ENCODE assay signal across 26 mouse cellular contexts in genomic region chr12:9235866-9236265, GRCm38 (mm10).
DNase-seq lines count a peak whose midpoint lies in the region; ATAC-seq and TF ChIP-seq lines count a peak whose summit lies in the region.
"Had no signal": no experiment of that assay in that cellular context is flagged by ENCODE, and none has a peak within 500 bp of the region (broad histone marks: within the 10 kb centered on the region; RNA-seq: fewer than 3 reads in every experiment).

No protein-coding gene starts in this region.

- no peak overlapping the region for H3K9ac ChIP-seq in lung, postnatal 0 days (replicated peaks; ENCODE audit: low read depth)
- H3K9ac ChIP-seq: forebrain, postnatal 0 days; hindbrain, embryonic 15.5 days; limb, embryonic 15.5 days; liver, embryonic 13.5 days; midbrain, embryonic 15.5 days had no signal

- no peak for TF ChIP-seq EP300 in lung, postnatal 0 days (IDR thresholded peaks at IDR 0.05)

- H3K4me3 ChIP-seq in heart, embryonic 10.5 days = no peak overlapping the region
- no peak overlapping the region for H3K4me3 ChIP-seq in lung, postnatal 0 days (ENCODE audit: low read depth, low read length)
- H3K4me3 ChIP-seq: erythroblast, embryonic 14.5 days; hindbrain, embryonic 15.5 days; layer of hippocampus, adult 2 months; limb, embryonic 10.5 days; limb, embryonic 15.5 days; liver, embryonic 13.5 days; midbrain, embryonic 15.5 days had no signal

- H3K4me1 ChIP-seq in heart, embryonic 10.5 days = no peaks in the 10 kb centered on the region
- H3K4me1 ChIP-seq in lung, postnatal 0 days (ENCODE audit: insufficient read depth, low read depth, low read length) = no peaks in the 10 kb centered on the region
- H3K4me1 ChIP-seq: hindbrain, embryonic 15.5 days; limb, embryonic 15.5 days; liver, embryonic 13.5 days; midbrain, embryonic 15.5 days had no signal

- no peaks in the 10 kb centered on the region for H3K27me3 ChIP-seq in heart, embryonic 10.5 days (ENCODE audit: insufficient read depth, poor library complexity, severe bottlenecking)
- H3K27me3 ChIP-seq in lung, postnatal 0 days (replicated peaks; ENCODE audit: insufficient read depth, low read length) = no peaks in the 10 kb centered on the region
- H3K27me3 ChIP-seq: hindbrain, embryonic 15.5 days; limb, embryonic 15.5 days; liver, embryonic 13.5 days; midbrain, embryonic 15.5 days had no signal

- H3K27ac ChIP-seq in heart, embryonic 10.5 days = no peak overlapping the region
- H3K27ac ChIP-seq in lung, postnatal 0 days (ENCODE audit: low read length) = no peak overlapping the region
- H3K27ac ChIP-seq: hindbrain, embryonic 15.5 days; layer of hippocampus, adult 2 months; limb, embryonic 10.5 days; limb, embryonic 15.5 days; liver, embryonic 13.5 days; midbrain, embryonic 15.5 days; stomach, postnatal 0 days had no signal

- intact Hi-C loops in left cerebral cortex, postnatal 25 days (cut with DNase I) = no loop called here

- no peaks in the 10 kb centered on the region for H3K36me3 ChIP-seq in heart, embryonic 10.5 days
- H3K36me3 ChIP-seq in lung, postnatal 0 days (ENCODE audit: insufficient read depth, low read length) = no peaks in the 10 kb centered on the region
- H3K36me3 ChIP-seq: hindbrain, embryonic 15.5 days; limb, embryonic 10.5 days; limb, embryonic 15.5 days; liver, embryonic 13.5 days; midbrain, embryonic 15.5 days had no signal

- H3K9me3 ChIP-seq in heart, embryonic 10.5 days = no peaks in the 10 kb centered on the region
- H3K9me3 ChIP-seq in lung, postnatal 0 days (ENCODE audit: low read length) = no peaks in the 10 kb centered on the region
- H3K9me3 ChIP-seq: hindbrain, embryonic 15.5 days; limb, embryonic 10.5 days; limb, embryonic 15.5 days; liver, embryonic 13.5 days; midbrain, embryonic 15.5 days had no signal

- WGBS in heart, embryonic 10.5 days = 78% methylated on average over 4 of the region's 4 CpGs
- 61% methylated on average over 4 of the region's 4 CpGs for WGBS in lung, postnatal 0 days

- TF ChIP-seq CTCF in lung, postnatal 0 days (IDR thresholded peaks at IDR 0.05) = no peak

- DNase-seq in heart, adult 18-20 months = peak; percentile 31 to 69
- DNase-seq in heart, embryonic 10.5 days (ENCODE audit: low spot score) = no peak
- peak; percentile 22 for DNase-seq in testis, postnatal 14 days (ENCODE audit: low spot score)
- no peak for DNase-seq in testis, postnatal 10 days (ENCODE audit: low spot score)
- peak; percentile 21 for DNase-seq in lung, postnatal 0 days (ENCODE audit: low spot score)
- peak; percentile 28 for DNase-seq in skeletal muscle tissue, adult 2 months (ENCODE audit: low read depth, low spot score)
- no peak for DNase-seq in left cerebral cortex, adult 18-20 months (ENCODE audit: low spot score in 2 of 2)
- no peak for DNase-seq in left cerebral cortex, postnatal 25 days (ENCODE audit: low spot score in 2 of 2)
- DNase-seq: adrenal gland, postnatal 25 days; cerebellum, adult 11-12 months; cerebellum, postnatal 14 days; forebrain, postnatal 0 days; gastrocnemius, postnatal 10 days; kidney, adult 11 months; kidney, postnatal 36 days; liver, embryonic 13.5 days; thymus, postnatal 4 days had no signal

- ATAC-seq in lung, postnatal 0 days = peak; percentile 28; the same call in 1 of the 2 replicates
- ATAC-seq: CD4-positive, CD25-positive, alpha-beta regulatory T cell, adult 4 months; forebrain, postnatal 0 days; inflammation-experienced regulatory T-cells, adult 6 months; midbrain, embryonic 15.5 days had no signal

- H3K4me2 ChIP-seq in lung, postnatal 0 days (replicated peaks; ENCODE audit: low read depth, low read length) = no peak overlapping the region
- H3K4me2 ChIP-seq: hindbrain, embryonic 15.5 days; limb, embryonic 15.5 days; liver, embryonic 13.5 days; midbrain, embryonic 15.5 days had no signal

Comparison
In these comparisons a context has a peak if more than half of its experiments do, and no peak if none do; other contexts are left out.
1. DNase-seq: peak in heart, adult 18-20 months (2 of 2), testis, postnatal 14 days (single experiment), lung, postnatal 0 days (single experiment) and skeletal muscle tissue, adult 2 months (single experiment); none in heart, embryonic 10.5 days (single experiment), testis, postnatal 10 days (single experiment), left cerebral cortex, adult 18-20 months (0 of 2) and left cerebral cortex, postnatal 25 days (0 of 2).